Mouse (Mus musculus) liver, adult 10 weeks (tissue): ENCODE results near the gene Ctsll3. TPM values are rescaled to one million over a fixed set of nuclear protein-coding genes. Genes with fewer than 3 reads are reported as not detected.

ENCODE experiments used
- polyA plus RNA-seq: library from polyadenylated mRNA; stranded (reverse); fragments of 350-450 nt; fragmentation: Illumina TruSeq; extraction: RNeasy Lipid Tissue Mini Kit (QIAGEN cat#74804); gene quantifications from one replicate; pipeline ENCODE4 v1.2.3, GENCODE M21; 2014; ENCODE audit warnings: low read depth, low replicate concordance

The Ctsll3 gene
- not detected for polyA plus RNA-seq

GRCm38 (mm10) chr13:60802749-60803148 is at the start of gene Ctsll3:
Gene Ctsll3, minus strand, starts transcription at chr13:60802849.

GRCm38 (mm10) chr13:60786264-60786663 is 16.4 kb downstream of the Ctsll3 start, which contains the start of gene BC051665:
Gene BC051665, minus strand, starts transcription at chr13:60786364.

Other genes starting within 250 kb of the Ctsll3 start
- gene Dapk1, start 200.9 kb downstream of the Ctsll3 start, polyA plus RNA-seq: 39.8 TPM
- gene BC051665, start 16.5 kb downstream of the Ctsll3 start, polyA plus RNA-seq: not detected
- not detected for gene 4930486L24Rik, start 61.6 kb upstream of the Ctsll3 start, polyA plus RNA-seq
- 0.37 TPM for gene Gm49392, start 94.0 kb upstream of the Ctsll3 start, polyA plus RNA-seq
- gene Ctla2b, start 94.6 kb upstream of the Ctsll3 start, polyA plus RNA-seq: 9.2 TPM
- not detected for gene Tpbpb, start 102.0 kb upstream of the Ctsll3 start, polyA plus RNA-seq
- not detected for gene Gm49393, start 132.7 kb upstream of the Ctsll3 start, polyA plus RNA-seq
- gene Gm49391, start 133.7 kb upstream of the Ctsll3 start, polyA plus RNA-seq: 0.93 TPM
- 7.3 TPM for gene Ctla2a, start 133.8 kb upstream of the Ctsll3 start, polyA plus RNA-seq
- gene Tpbpa, start 139.1 kb upstream of the Ctsll3 start, polyA plus RNA-seq: not detected
- gene Ctsj, start 203.1 kb upstream of the Ctsll3 start, polyA plus RNA-seq: not detected
- gene Ctsq, start 237.8 kb upstream of the Ctsll3 start, polyA plus RNA-seq: not detected